Mouse (Mus musculus): ENCODE measurements around the gene Tmem254c. TPM values are rescaled to one million over a fixed set of nuclear protein-coding genes. Genes with fewer than 3 reads are reported as not detected.

The Tmem254c gene
- 12.6 to 22.2 TPM (median 16.8 TPM) in 4 replicates for total RNA-seq (2023; ENCODE audit: inconsistent age)

GRCm38 (mm10) chr14:26067325-26067633 is at the start of gene Tmem254c:
Gene Tmem254c (minus strand): TSS chr14:26067355.

GRCm38 (mm10) chr14:26081997-26082396 is 14.8 kb upstream of the Tmem254c start, which contains the start of gene Cphx3:
Gene Cphx3 (plus strand): TSS chr14:26082297.

GRCm38 (mm10) chr14:26081216-26081615 is 14.1 kb upstream of the Tmem254c start, which contains the start of gene Cphx2:
Gene Cphx2 (plus strand): TSS chr14:26081516.

GRCm38 (mm10) chr14:26042611-26043010 is 24.5 kb downstream of the Tmem254c start, which contains the start of gene Gm9780:
Gene Gm9780 (minus strand): TSS chr14:26042711.

Other genes starting within 250 kb of the Tmem254c start
- gene Anxa11, start 225.2 kb downstream of the Tmem254c start, total RNA-seq (2023; ENCODE audit: inconsistent age): 80.3 to 87.7 TPM (median 84.2 TPM) in 4 replicates
- gene Plac9a, start 164.3 kb downstream of the Tmem254c start, total RNA-seq (2023; ENCODE audit: inconsistent age): not detected in 4 replicates
- 4.3 to 8.0 TPM (median 6.6 TPM) in 4 replicates for gene Tmem254a, start 139.7 kb downstream of the Tmem254c start, total RNA-seq (2023; ENCODE audit: inconsistent age)
- gene Cphx1, start 129.1 kb downstream of the Tmem254c start, total RNA-seq (2023; ENCODE audit: inconsistent age): not detected in 4 replicates
- not detected in 4 replicates for gene Duxbl1, start 88.8 kb downstream of the Tmem254c start, total RNA-seq (2023; ENCODE audit: inconsistent age)
- gene Gm9780, start 24.6 kb downstream of the Tmem254c start, total RNA-seq (2023; ENCODE audit: inconsistent age): not detected in 4 replicates
- gene Cphx2, start 14.2 kb upstream of the Tmem254c start, total RNA-seq (2023; ENCODE audit: inconsistent age): not detected in 4 replicates
- gene Cphx3, start 14.9 kb upstream of the Tmem254c start, total RNA-seq (2023; ENCODE audit: inconsistent age): not detected in 4 replicates
- gene Duxbl2, start 51.0 kb upstream of the Tmem254c start, total RNA-seq (2023; ENCODE audit: inconsistent age): not detected in 4 replicates
- gene Plac9b, start 115.1 kb upstream of the Tmem254c start, total RNA-seq (2023; ENCODE audit: inconsistent age): not detected in 4 replicates
- gene Tmem254b, start 139.7 kb upstream of the Tmem254c start, total RNA-seq (2023; ENCODE audit: inconsistent age): 5.6 to 7.9 TPM (median 6.8 TPM) in 4 replicates
- gene Duxbl3, start 190.6 kb upstream of the Tmem254c start, total RNA-seq (2023; ENCODE audit: inconsistent age): not detected in 4 replicates

Measured in B cell, adult (primary cell).